Mouse (Mus musculus): ENCODE results near the gene Sez6l2. TPM values are rescaled to one million over a fixed set of nuclear protein-coding genes. Genes with fewer than 3 reads are reported as not detected.

Sez6l2 gene
- polyA plus RNA-seq, 1 experiment = 0.10 TPM

GRCm38 (mm10) chr7:127004122-127004875 is 53.9 kb downstream of the Sez6l2 start:
- no peaks in the 10 kb centered on the region for H3K36me3 ChIP-seq (ENCODE audit: control insufficient read depth, insufficient read depth)
- peak in 2 of 3 experiments; percentile 56 to 69 for TF ChIP-seq MYOD1 (IDR thresholded peaks at IDR 0.05; ENCODE audit: control insufficient read depth in 1 of 3, insufficient read length in 2 of 3, low read depth in 2 of 3)
- no peak for TF ChIP-seq TCF12 (IDR thresholded peaks at IDR 0.05; ENCODE audit: insufficient read depth, poor library complexity, severe bottlenecking)
- H3K27me3 ChIP-seq (ENCODE audit: control insufficient read depth, insufficient read depth, insufficient read length) = no peaks in the 10 kb centered on the region
- no peak overlapping the region for H3K4me3 ChIP-seq
- H3K79me2 ChIP-seq (ENCODE audit: control insufficient read depth, insufficient read depth) = peaks cover 6% of the 10 kb centered on the region
- H3ac ChIP-seq (ENCODE audit: control insufficient read depth, insufficient read length) = no peak overlapping the region
- H3K4me2 ChIP-seq (ENCODE audit: low read depth) = no peak overlapping the region

GRCm38 (mm10) chr7:127007313-127008024 is 57.1 kb downstream of the Sez6l2 start:
- TF ChIP-seq MAX (IDR thresholded peaks at IDR 0.05; ENCODE audit: low read depth) (no peak), REST (IDR thresholded peaks at IDR 0.05; ENCODE audit: insufficient read depth, insufficient read length) (no peak), POLR2A (IDR thresholded peaks at IDR 0.05; ENCODE audit: insufficient read length, low read depth) (no peak), CEBPB (IDR thresholded peaks at IDR 0.05; ENCODE audit: insufficient read depth, poor library complexity, severe bottlenecking) (no peak), MYOG (IDR thresholded peaks at IDR 0.05; ENCODE audit: control insufficient read depth in 1 of 3, insufficient read depth in 1 of 3, insufficient read length in 2 of 3, low read depth in 2 of 3) (no peak), TCF3 (IDR thresholded peaks at IDR 0.05; ENCODE audit: insufficient read length, low read depth) (no peak), E2F4 (IDR thresholded peaks at IDR 0.05; ENCODE audit: insufficient read depth) (no peak), POLR2AphosphoS2 (IDR thresholded peaks at IDR 0.05; ENCODE audit: insufficient read length, low read depth) (no peak), SRF (IDR thresholded peaks at IDR 0.05; ENCODE audit: control insufficient read depth, insufficient read length, low read depth) (no peak), MYOD1 (IDR thresholded peaks at IDR 0.05; ENCODE audit: control insufficient read depth in 1 of 3, insufficient read length in 2 of 3, low read depth in 2 of 3) (no peak), TCF12 (IDR thresholded peaks at IDR 0.05; ENCODE audit: insufficient read depth, poor library complexity, severe bottlenecking) (no peak), USF1 (IDR thresholded peaks at IDR 0.05; ENCODE audit: low read depth) (no peak)
- Histone ChIP-seq H3K4me3 (no peak overlapping the region), H3K79me2 (ENCODE audit: control insufficient read depth, insufficient read depth) (peaks cover 17% of the 10 kb centered on the region), H3K4me2 (ENCODE audit: low read depth) (no peak overlapping the region), H3K27me3 (ENCODE audit: control insufficient read depth, insufficient read depth, insufficient read length) (no peaks in the 10 kb centered on the region), H3K36me3 (ENCODE audit: control insufficient read depth, insufficient read depth) (no peaks in the 10 kb centered on the region), H3ac (ENCODE audit: control insufficient read depth, insufficient read length) (no peak overlapping the region)

- no peaks in the 10 kb centered on the region for H3K27me3 ChIP-seq (ENCODE audit: control insufficient read depth, insufficient read depth, insufficient read length)
- H3ac ChIP-seq (ENCODE audit: control insufficient read depth, insufficient read length) = peak overlapping the region; percentile 20
- TF ChIP-seq POLR2A (IDR thresholded peaks at IDR 0.05; ENCODE audit: insufficient read length, low read depth) (peak; percentile 31), REST (IDR thresholded peaks at IDR 0.05; ENCODE audit: insufficient read depth, insufficient read length) (no peak), POLR2AphosphoS2 (IDR thresholded peaks at IDR 0.05; ENCODE audit: insufficient read length, low read depth) (peak; percentile 23), MAX (IDR thresholded peaks at IDR 0.05; ENCODE audit: low read depth) (no peak), TCF3 (IDR thresholded peaks at IDR 0.05; ENCODE audit: insufficient read length, low read depth) (no peak), MYOD1 (IDR thresholded peaks at IDR 0.05; ENCODE audit: control insufficient read depth in 1 of 3, insufficient read length in 2 of 3, low read depth in 2 of 3) (peak; percentile 3 to 78 (median 49)), TCF12 (IDR thresholded peaks at IDR 0.05; ENCODE audit: insufficient read depth, poor library complexity, severe bottlenecking) (peak; percentile 41), MYOG (IDR thresholded peaks at IDR 0.05; ENCODE audit: control insufficient read depth in 1 of 3, insufficient read depth in 1 of 3, insufficient read length in 2 of 3, low read depth in 2 of 3) (peak in 2 of 3 experiments; percentile 71 to 83)
- H3K36me3 ChIP-seq (ENCODE audit: control insufficient read depth, insufficient read depth) = no peaks in the 10 kb centered on the region
- H3K4me2 ChIP-seq (ENCODE audit: low read depth) = peak overlapping the region; percentile 69
- H3K79me2 ChIP-seq (ENCODE audit: control insufficient read depth, insufficient read depth) = peaks cover 25% of the 10 kb centered on the region
- H3K4me3 ChIP-seq = no peak overlapping the region
Observed at GRCm38 (mm10) chr7:127008239-127009019, 58.1 kb downstream of the Sez6l2 start.

GRCm38 (mm10) chr7:127009307-127010085 is 59.1 kb downstream of the Sez6l2 start:
- peaks cover 35% of the 10 kb centered on the region for H3K79me2 ChIP-seq (ENCODE audit: control insufficient read depth, insufficient read depth)
- no peaks in the 10 kb centered on the region for H3K36me3 ChIP-seq (ENCODE audit: control insufficient read depth, insufficient read depth)
- TF ChIP-seq MAX (IDR thresholded peaks at IDR 0.05; ENCODE audit: low read depth) (no peak), USF1 (IDR thresholded peaks at IDR 0.05; ENCODE audit: low read depth) (no peak), E2F4 (IDR thresholded peaks at IDR 0.05; ENCODE audit: insufficient read depth) (no peak), POLR2A (IDR thresholded peaks at IDR 0.05; ENCODE audit: insufficient read length, low read depth) (peak; percentile 4), MYOD1 (IDR thresholded peaks at IDR 0.05; ENCODE audit: control insufficient read depth in 1 of 3, insufficient read length in 2 of 3, low read depth in 2 of 3) (no peak), MYOG (IDR thresholded peaks at IDR 0.05; ENCODE audit: control insufficient read depth in 1 of 3, insufficient read depth in 1 of 3, insufficient read length in 2 of 3, low read depth in 2 of 3) (no peak), CEBPB (IDR thresholded peaks at IDR 0.05; ENCODE audit: insufficient read depth, poor library complexity, severe bottlenecking) (no peak), TCF3 (IDR thresholded peaks at IDR 0.05; ENCODE audit: insufficient read length, low read depth) (no peak), REST (IDR thresholded peaks at IDR 0.05; ENCODE audit: insufficient read depth, insufficient read length) (no peak), TCF12 (IDR thresholded peaks at IDR 0.05; ENCODE audit: insufficient read depth, poor library complexity, severe bottlenecking) (no peak), SRF (IDR thresholded peaks at IDR 0.05; ENCODE audit: control insufficient read depth, insufficient read length, low read depth) (no peak), POLR2AphosphoS2 (IDR thresholded peaks at IDR 0.05; ENCODE audit: insufficient read length, low read depth) (peak; percentile 6)
- peak overlapping the region; percentile 69 for H3K4me2 ChIP-seq (ENCODE audit: low read depth)
- peak overlapping the region; percentile 20 for H3ac ChIP-seq (ENCODE audit: control insufficient read depth, insufficient read length)
- H3K4me3 ChIP-seq = no peak overlapping the region
- H3K27me3 ChIP-seq (ENCODE audit: control insufficient read depth, insufficient read depth, insufficient read length) = no peaks in the 10 kb centered on the region
